ENCODE assay signal across 8 mouse cellular contexts in genomic region chr8:70609849-70610795, GRCm38 (mm10). TPM values are rescaled to one million over a fixed set of nuclear protein-coding genes. Genes with fewer than 3 reads are reported as not detected.
DNase-seq lines count a peak whose midpoint lies in the region; ATAC-seq and TF ChIP-seq lines count a peak whose summit lies in the region.

No protein-coding gene starts in this region.

- TF ChIP-seq POLR2A in liver, adult 2 months (IDR thresholded peaks at IDR 0.05; ENCODE audit: extremely low read depth, insufficient read depth, low read length): peak; percentile 53; the same call in 1 of the 2 replicates

- no peaks in the 10 kb centered on the region for H3K27me3 ChIP-seq in embryonic facial prominence, embryonic 15.5 days
- H3K27me3 ChIP-seq in liver, adult 2 months (ENCODE audit: control insufficient read depth, insufficient read depth, low read length): peaks cover 3% of the 10 kb centered on the region; the same call in 1 of the 2 replicates

- peaks cover 62% of the 10 kb centered on the region for H3K4me1 ChIP-seq in embryonic facial prominence, embryonic 15.5 days
- peaks cover 4% of the 10 kb centered on the region; the same call in 1 of the 2 replicates for H3K4me1 ChIP-seq in liver, adult 2 months (ENCODE audit: control insufficient read depth, insufficient read depth, low read length)

- H3K27ac ChIP-seq in embryonic facial prominence, embryonic 15.5 days (replicated peaks): peak overlapping the region; percentile 98
- peak overlapping the region; percentile 88 for H3K27ac ChIP-seq in liver, adult 2 months (replicated peaks; ENCODE audit: insufficient read depth, low read depth, low read length)

- H3K36me3 ChIP-seq in embryonic facial prominence, embryonic 15.5 days: no peaks in the 10 kb centered on the region
- no peaks in the 10 kb centered on the region for H3K36me3 ChIP-seq in liver, adult 2 months (ENCODE audit: control insufficient read depth, insufficient read depth, low read length)

- H3K4me3 ChIP-seq in embryonic facial prominence, embryonic 15.5 days (replicated peaks): peak overlapping the region; percentile 87
- peak overlapping the region; percentile 55 for H3K4me3 ChIP-seq in liver, adult 2 months (ENCODE audit: insufficient read depth, low read depth, low read length)

- ATAC-seq in embryonic facial prominence, embryonic 15.5 days (ENCODE audit: insufficient number of reproducible peaks, low FRiP score, low TSS enrichment, low read depth): peak; percentile 76

- peak; percentile 100 for DNase-seq in 3T3-L1 (ENCODE audit: low read depth, low spot score)
- DNase-seq in adrenal gland, postnatal 10 days: peak; percentile 89
- DNase-seq in heart, adult 9 months (ENCODE audit: low spot score in 2 of 2): peak; percentile 95
- DNase-seq in kidney, adult 8-10 months: peak; percentile 84 to 91
- peak; percentile 59 for DNase-seq in liver, adult 2 months (ENCODE audit: extremely low read depth, low read depth, low spot score)
- DNase-seq in monocyte, adult 2 months (ENCODE audit: low read depth in 1 of 2, low spot score in 2 of 2): peak; percentile 90 to 93
- DNase-seq in spleen, postnatal 4 days (ENCODE audit: low spot score in 2 of 2): peak; percentile 81 to 87

- under 1% methylated on average over 40 of the region's 45 CpGs for WGBS in embryonic facial prominence, embryonic 15.5 days
- WGBS in liver, adult 2 months: 4% methylated on average over 43 of the region's 45 CpGs

- no peak for TF ChIP-seq CTCF in liver, adult 2 months (IDR thresholded peaks at IDR 0.05; ENCODE audit: low read depth, low read length)

- peaks cover 2% of the 10 kb centered on the region; the same call in 1 of the 2 replicates for H3K79me2 ChIP-seq in liver, adult 2 months (ENCODE audit: control insufficient read depth, insufficient read depth, low read length)

- H3K9me3 ChIP-seq in embryonic facial prominence, embryonic 15.5 days (replicated peaks): no peaks in the 10 kb centered on the region

- H3K9ac ChIP-seq in embryonic facial prominence, embryonic 15.5 days: peak overlapping the region; percentile 51
- H3K9ac ChIP-seq in liver, adult 2 months (ENCODE audit: low read depth, low read length): peak overlapping the region; percentile 70

- peak overlapping the region; percentile 95 for H3K4me2 ChIP-seq in embryonic facial prominence, embryonic 15.5 days (replicated peaks)

RNA-seq across cellular contexts. Expression of gene Ssbp4, which starts 1.4 kb away (rescaled TPM):
- 10 to 100 TPM; 92.0 to 96.9 TPM for total RNA-seq in adrenal gland, postnatal 10 days (2021)
- 127 and 130 TPM in 2 replicates for polyA plus RNA-seq in embryonic facial prominence, embryonic 15.5 days (2015; fragmentation: Nextera tagmentation; extraction: Ambion mirVana)
- 2.3 and 5.0 TPM in 2 replicates for total RNA-seq in liver, adult 2 months (2014; rRNA removed)
- polyA plus RNA-seq in liver, adult 2 months (2012; rRNA removed): 13.5 and 16.4 TPM in 2 replicates

RNA-seq across cellular contexts. Expression of gene Lrrc25, which starts 5.8 kb away (rescaled TPM):
- 1 to 10 TPM; 3.3 to 3.6 TPM for total RNA-seq in adrenal gland, postnatal 10 days (2021)
- polyA plus RNA-seq in embryonic facial prominence, embryonic 15.5 days (2015; fragmentation: Nextera tagmentation; extraction: Ambion mirVana): 2.9 and 4.0 TPM in 2 replicates
- total RNA-seq in liver, adult 2 months (2014; rRNA removed): 1.4 and 2.3 TPM in 2 replicates
- 2.5 and 7.0 TPM in 2 replicates for polyA plus RNA-seq in liver, adult 2 months (2012; rRNA removed)

RNA-seq across cellular contexts. Expression of gene Isyna1, which starts 15.9 kb away (rescaled TPM):
- 10 to 100 TPM; 59.4 to 59.8 TPM for total RNA-seq in adrenal gland, postnatal 10 days (2021)
- 139 and 143 TPM in 2 replicates for polyA plus RNA-seq in embryonic facial prominence, embryonic 15.5 days (2015; fragmentation: Nextera tagmentation; extraction: Ambion mirVana)
- total RNA-seq in liver, adult 2 months (2014; rRNA removed): 3.2 and 6.4 TPM in 2 replicates
- polyA plus RNA-seq in liver, adult 2 months (2012; rRNA removed): 9.4 and 16.6 TPM in 2 replicates

RNA-seq across cellular contexts. Expression of gene Gdf15, which starts 22.1 kb away (rescaled TPM):
- total RNA-seq in adrenal gland, postnatal 10 days (2021): 1 to 10 TPM in 1 of 2 experiments, under 1 TPM in 1; 0.79 to 1.7 TPM
- 0.16 TPM in 2 replicates for polyA plus RNA-seq in embryonic facial prominence, embryonic 15.5 days (2015; fragmentation: Nextera tagmentation; extraction: Ambion mirVana)
- total RNA-seq in liver, adult 2 months (2014; rRNA removed): 5.8 and 12.6 TPM in 2 replicates
- polyA plus RNA-seq in liver, adult 2 months (2012; rRNA removed): 23.8 and 27.7 TPM in 2 replicates

RNA-seq across cellular contexts. Expression of gene Pgpep1, which starts 50.1 kb away (rescaled TPM):
- total RNA-seq in adrenal gland, postnatal 10 days (2021): 10 to 100 TPM; 65.7 to 80.6 TPM
- 52.1 and 56.6 TPM in 2 replicates for polyA plus RNA-seq in embryonic facial prominence, embryonic 15.5 days (2015; fragmentation: Nextera tagmentation; extraction: Ambion mirVana)
- 39.1 and 42.6 TPM in 2 replicates for total RNA-seq in liver, adult 2 months (2014; rRNA removed)
- polyA plus RNA-seq in liver, adult 2 months (2012; rRNA removed): 91.3 and 117 TPM in 2 replicates

Comparison
In these comparisons a context has a peak if more than half of its experiments do, and no peak if none do; other contexts are left out.
1. Peak in every context shown above with its lines: DNase-seq, ATAC-seq, H3K4me3 ChIP-seq and H3K27ac ChIP-seq.
2. RNA of gene Ssbp4, which starts 1.4 kb away (total RNA-seq): 92.0 to 96.9 TPM in adrenal gland, postnatal 10 days; 2.3 to 5.0 TPM in liver, adult 2 months; every median in the first group is over 10 times any median in the second.